Mouse (Mus musculus): ENCODE data around the gene Nphp4.

Gene Nphp4

GRCm38 (mm10) chr4:152488046-152488445 lies 11.5 kb downstream of the Nphp4 start:
- peaks cover 26% of the 10 kb centered on the region for H3K4me1 ChIP-seq (replicated peaks; ENCODE audit: low read depth, low read length)
- H3K27me3 ChIP-seq (ENCODE audit: insufficient read depth, low read length) = no peaks in the 10 kb centered on the region
- no peak overlapping the region for H3K4me3 ChIP-seq (replicated peaks; ENCODE audit: low read length)
- H3K9me3 ChIP-seq (ENCODE audit: low read length) = no peaks in the 10 kb centered on the region
- H3K36me3 ChIP-seq (ENCODE audit: insufficient read depth, low read length) = peaks cover 4% of the 10 kb centered on the region; the same call in 1 of the 2 replicates
- TF ChIP-seq CTCF (conservative IDR thresholded peaks at IDR 0.05; ENCODE audit: low read length) = no peak
- no peak for TF ChIP-seq POU5F1 (IDR thresholded peaks at IDR 0.05; ENCODE audit: borderline replicate concordance, low read length)

GRCm38 (mm10) chr4:152490311-152490710 lies 13.8 kb downstream of the Nphp4 start:
- TF ChIP-seq POU5F1 (IDR thresholded peaks at IDR 0.05; ENCODE audit: borderline replicate concordance, low read length) (no peak), CTCF (conservative IDR thresholded peaks at IDR 0.05; ENCODE audit: low read length) (no peak), NANOG (IDR thresholded peaks at IDR 0.05; ENCODE audit: borderline replicate concordance, low read length) (no peak)
- H3K9me3 ChIP-seq (ENCODE audit: low read length) = no peaks in the 10 kb centered on the region
- H3K36me3 ChIP-seq (ENCODE audit: insufficient read depth, low read length) = no peaks in the 10 kb centered on the region
- H3K4me1 ChIP-seq (replicated peaks; ENCODE audit: low read depth, low read length) = peaks cover 45% of the 10 kb centered on the region
- H3K4me3 ChIP-seq (replicated peaks; ENCODE audit: low read length) = no peak overlapping the region
- no peaks in the 10 kb centered on the region for H3K27me3 ChIP-seq (ENCODE audit: insufficient read depth, low read length)

DNA sequence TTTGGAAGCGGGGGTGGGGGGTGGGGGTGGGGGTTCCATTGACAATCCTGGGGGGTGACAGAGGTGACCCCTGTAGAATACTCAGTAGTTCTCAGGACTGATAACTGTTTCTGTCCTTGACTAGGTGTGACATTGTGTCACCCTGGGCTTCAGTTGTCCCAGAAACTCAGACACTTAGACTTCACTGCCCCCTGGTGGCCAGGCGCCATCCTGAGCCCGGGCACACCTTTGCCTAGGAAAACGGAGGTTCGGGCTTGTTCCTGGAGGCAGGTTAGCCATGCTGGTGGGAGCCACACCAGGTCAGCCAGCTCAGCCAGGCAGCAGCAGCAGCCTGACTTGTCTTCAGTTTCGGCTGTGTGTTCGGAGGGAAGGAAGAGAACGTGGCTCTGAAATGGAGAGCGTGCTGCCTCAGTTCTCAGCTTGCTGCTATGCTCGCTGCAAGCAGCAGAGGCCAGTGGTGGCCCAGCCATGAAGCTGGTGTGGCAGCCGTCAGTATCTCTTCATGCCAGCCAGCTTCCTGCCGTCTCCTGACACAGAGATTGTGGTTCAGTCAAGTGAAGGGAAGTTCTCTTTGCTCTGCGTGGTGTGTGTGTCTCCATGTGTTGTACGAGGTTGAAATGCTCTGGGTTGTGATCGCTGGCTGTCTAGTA lies 14.9 kb downstream of the Nphp4 start:
- H3K27me3 ChIP-seq (ENCODE audit: insufficient read depth, low read length) = no peaks in the 10 kb centered on the region

GRCm38 (mm10) chr4:152494360-152494879 lies 17.9 kb downstream of the Nphp4 start:
- no peaks in the 10 kb centered on the region for H3K36me3 ChIP-seq (ENCODE audit: insufficient read depth, low read length)
- TF ChIP-seq POU5F1 (IDR thresholded peaks at IDR 0.05; ENCODE audit: borderline replicate concordance, low read length) = no peak
- no peak for TF ChIP-seq NANOG (IDR thresholded peaks at IDR 0.05; ENCODE audit: borderline replicate concordance, low read length)
- TF ChIP-seq CTCF (conservative IDR thresholded peaks at IDR 0.05; ENCODE audit: low read length) = no peak
- H3K4me3 ChIP-seq (replicated peaks; ENCODE audit: low read length) = no peak overlapping the region
- H3K9me3 ChIP-seq (ENCODE audit: low read length) = no peaks in the 10 kb centered on the region
- no peaks in the 10 kb centered on the region for H3K27me3 ChIP-seq (ENCODE audit: insufficient read depth, low read length)
- peaks cover 58% of the 10 kb centered on the region for H3K4me1 ChIP-seq (replicated peaks; ENCODE audit: low read depth, low read length)

More for the DNA sequence above, 14.9 kb downstream of the Nphp4 start:
- peaks cover 56% of the 10 kb centered on the region for H3K4me1 ChIP-seq (replicated peaks; ENCODE audit: low read depth, low read length)
- H3K36me3 ChIP-seq (ENCODE audit: insufficient read depth, low read length) = no peaks in the 10 kb centered on the region
- H3K4me3 ChIP-seq (replicated peaks; ENCODE audit: low read length) = no peak overlapping the region
- peak; percentile 87 for TF ChIP-seq CTCF (conservative IDR thresholded peaks at IDR 0.05; ENCODE audit: low read length)
- TF ChIP-seq POU5F1 (IDR thresholded peaks at IDR 0.05; ENCODE audit: borderline replicate concordance, low read length) = no peak
- no peaks in the 10 kb centered on the region for H3K9me3 ChIP-seq (ENCODE audit: low read length)

GRCm38 (mm10) chr4:152512221-152512925 lies 35.9 kb downstream of the Nphp4 start:
- no peaks in the 10 kb centered on the region for H3K27me3 ChIP-seq (ENCODE audit: insufficient read depth, low read length)
- H3K9me3 ChIP-seq (ENCODE audit: low read length) = no peaks in the 10 kb centered on the region
- H3K36me3 ChIP-seq (ENCODE audit: insufficient read depth, low read length) = no peaks in the 10 kb centered on the region
- no peak overlapping the region for H3K4me3 ChIP-seq (replicated peaks; ENCODE audit: low read length)
- H3K4me1 ChIP-seq (replicated peaks; ENCODE audit: low read depth, low read length) = peaks cover 23% of the 10 kb centered on the region
- TF ChIP-seq POU5F1 (IDR thresholded peaks at IDR 0.05; ENCODE audit: borderline replicate concordance, low read length) (no peak), CTCF (conservative IDR thresholded peaks at IDR 0.05; ENCODE audit: low read length) (no peak), NANOG (IDR thresholded peaks at IDR 0.05; ENCODE audit: borderline replicate concordance, low read length) (no peak)

GRCm38 (mm10) chr4:152514884-152515283 lies 38.4 kb downstream of the Nphp4 start:
- Histone ChIP-seq H3K36me3 (ENCODE audit: insufficient read depth, low read length) (no peaks in the 10 kb centered on the region), H3K4me3 (replicated peaks; ENCODE audit: low read length) (no peak overlapping the region), H3K9me3 (ENCODE audit: low read length) (no peaks in the 10 kb centered on the region), H3K4me1 (replicated peaks; ENCODE audit: low read depth, low read length) (peaks cover 40% of the 10 kb centered on the region), H3K27me3 (ENCODE audit: insufficient read depth, low read length) (no peaks in the 10 kb centered on the region)
- TF ChIP-seq NANOG (IDR thresholded peaks at IDR 0.05; ENCODE audit: borderline replicate concordance, low read length) (no peak), POU5F1 (IDR thresholded peaks at IDR 0.05; ENCODE audit: borderline replicate concordance, low read length) (no peak), CTCF (conservative IDR thresholded peaks at IDR 0.05; ENCODE audit: low read length) (no peak)

DNA sequence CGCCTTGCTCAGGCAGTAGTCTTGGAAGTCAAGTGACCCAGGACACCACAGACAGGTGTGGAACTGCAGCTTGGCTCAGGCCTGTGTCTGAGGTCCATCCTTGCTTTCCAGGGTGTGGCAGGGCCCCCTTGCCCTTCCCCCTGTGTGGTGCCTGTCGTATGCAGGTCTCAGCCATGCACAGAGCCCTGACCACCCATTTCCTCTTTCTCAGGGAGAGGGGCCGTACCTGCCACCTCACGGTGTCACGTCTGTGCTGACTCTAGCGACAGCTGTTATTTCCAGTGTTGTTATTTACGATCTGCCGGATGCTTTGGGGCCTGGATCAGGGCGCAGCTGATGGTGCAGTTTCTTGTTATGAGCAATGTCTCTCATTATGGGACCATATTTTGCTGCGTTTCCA lies 42.6 kb downstream of the Nphp4 start:
- peaks cover 34% of the 10 kb centered on the region for H3K4me1 ChIP-seq (replicated peaks; ENCODE audit: low read depth, low read length)
- H3K36me3 ChIP-seq (ENCODE audit: insufficient read depth, low read length) = 0 out of 2 replicates have a peak, but pooled peaks cover under 1% of the 10 kb centered on the region
- no peak for TF ChIP-seq CTCF (conservative IDR thresholded peaks at IDR 0.05; ENCODE audit: low read length)
- no peak for TF ChIP-seq NANOG (IDR thresholded peaks at IDR 0.05; ENCODE audit: borderline replicate concordance, low read length)
- no peak for TF ChIP-seq POU5F1 (IDR thresholded peaks at IDR 0.05; ENCODE audit: borderline replicate concordance, low read length)
- peaks cover 6% of the 10 kb centered on the region for H3K9me3 ChIP-seq (ENCODE audit: low read length)
- H3K27me3 ChIP-seq (ENCODE audit: insufficient read depth, low read length) = no peaks in the 10 kb centered on the region
- peak overlapping the region; percentile 14; the same call in 1 of the 2 replicates for H3K4me3 ChIP-seq (replicated peaks; ENCODE audit: low read length)

DNA sequence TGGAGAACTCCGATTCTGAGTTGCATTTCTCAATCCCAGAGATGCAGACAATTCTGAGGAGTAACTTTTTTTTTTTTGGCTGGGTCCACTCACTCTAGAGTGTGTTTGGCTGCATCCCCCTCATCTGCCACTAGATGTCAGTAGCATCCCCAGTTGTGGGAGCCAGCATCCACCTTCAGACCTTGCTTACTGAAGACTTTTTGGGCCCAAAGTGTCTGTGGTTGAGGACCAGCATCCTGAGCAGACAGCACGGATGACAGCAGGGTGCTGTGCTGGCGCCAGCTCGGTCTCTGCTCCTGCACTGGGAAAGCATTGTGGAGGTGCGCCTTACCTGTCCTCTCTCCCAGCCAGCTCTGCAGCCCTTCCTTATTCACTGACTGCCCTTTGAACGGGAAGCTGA lies 43.6 kb downstream of the Nphp4 start:
- H3K27me3 ChIP-seq (ENCODE audit: insufficient read depth, low read length) = no peaks in the 10 kb centered on the region
- H3K4me1 ChIP-seq (replicated peaks; ENCODE audit: low read depth, low read length) = peaks cover 27% of the 10 kb centered on the region
- peaks cover 16% of the 10 kb centered on the region for H3K9me3 ChIP-seq (ENCODE audit: low read length)
- TF ChIP-seq CTCF (conservative IDR thresholded peaks at IDR 0.05; ENCODE audit: low read length) = peak; percentile 94
- TF ChIP-seq NANOG (IDR thresholded peaks at IDR 0.05; ENCODE audit: borderline replicate concordance, low read length) = no peak
- TF ChIP-seq POU5F1 (IDR thresholded peaks at IDR 0.05; ENCODE audit: borderline replicate concordance, low read length) = no peak
- H3K4me3 ChIP-seq (replicated peaks; ENCODE audit: low read length) = 0 out of 2 replicates have a peak overlapping the region, but pooled peaks have one; percentile 20
- H3K36me3 ChIP-seq (ENCODE audit: insufficient read depth, low read length) = peaks cover 7% of the 10 kb centered on the region

Measured in E14TG2a.4 (cell line).